Mouse (Mus musculus): ENCODE results near the gene Myo1d.

- TF ChIP-seq CTCF (IDR thresholded peaks at IDR 0.05; ENCODE audit: low read depth) (no peak), EP300 (optimal IDR thresholded peaks at IDR 0.05) (no peak)
Measured at GRCm38 (mm10) chr11:80809666-80809992, 29.8 kb upstream of the Myo1d start.
